Mouse (Mus musculus): ENCODE data around the gene Greb1. TPM values are rescaled to one million over a fixed set of nuclear protein-coding genes. Genes with fewer than 3 reads are reported as not detected.
A peak's percentile ranks its signal among the peaks of the same experiment; 100 is the strongest.
"Not testable (repeated sequence)": the region's sequence is repeated elsewhere in the genome, so short reads cannot be mapped to it uniquely, and the experiment has no call there.

Gene Greb1
- total RNA-seq, 2 experiments from 2014 or later, result 0.55 to 0.74 TPM

DNA sequence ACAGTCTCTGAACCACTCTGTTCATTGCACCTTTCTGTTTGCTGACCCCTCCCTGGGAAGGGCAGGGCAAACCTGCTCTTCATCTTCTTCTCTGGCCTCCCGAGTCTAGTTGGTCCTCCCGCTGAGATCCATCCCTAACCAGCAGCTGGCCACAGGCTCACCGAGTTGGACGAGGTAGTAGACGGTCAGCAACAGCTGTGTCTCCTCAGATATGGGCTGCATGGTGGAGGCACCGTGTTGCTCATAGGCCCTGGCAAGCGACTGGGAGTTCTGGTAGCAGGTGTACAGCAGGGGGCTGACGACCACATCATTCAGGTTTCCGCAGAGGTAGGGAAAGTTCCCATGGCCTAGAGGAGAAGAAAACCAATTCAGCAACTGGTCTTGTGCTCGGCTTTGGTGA lies 86.1 kb downstream of the Greb1 start:
- DNase-seq, result no peak
- intact Hi-C loops (cut with DNase I), result loop anchor here (5.0 kb wide), 2 partner anchors 147 to 298 kb away; partner anchors contain the start of gene 2410004P03Rik

DNA sequence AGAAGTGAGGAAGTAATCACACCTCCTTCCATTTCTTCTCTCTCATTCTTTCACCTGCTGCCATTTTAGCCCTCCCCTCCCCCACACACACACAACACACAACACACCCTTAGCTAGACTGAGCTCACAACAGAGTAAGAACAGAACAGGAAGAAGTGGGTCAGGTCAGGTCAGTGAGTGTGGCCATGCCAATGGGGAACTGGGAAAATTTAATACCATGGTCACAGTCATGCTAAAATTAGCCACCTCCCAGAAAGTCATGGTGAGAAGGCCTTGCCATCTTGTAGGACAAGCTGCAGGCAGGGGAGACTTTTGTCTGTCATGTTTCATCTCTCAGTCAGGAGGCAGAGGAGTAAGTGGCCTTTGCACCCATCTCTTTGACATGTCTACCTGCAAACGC lies 102.0 kb downstream of the Greb1 start:
- peak in 1 of 2 experiments; percentile 10 for DNase-seq
- intact Hi-C loops (cut with DNase I), result no loop called here

DNA sequence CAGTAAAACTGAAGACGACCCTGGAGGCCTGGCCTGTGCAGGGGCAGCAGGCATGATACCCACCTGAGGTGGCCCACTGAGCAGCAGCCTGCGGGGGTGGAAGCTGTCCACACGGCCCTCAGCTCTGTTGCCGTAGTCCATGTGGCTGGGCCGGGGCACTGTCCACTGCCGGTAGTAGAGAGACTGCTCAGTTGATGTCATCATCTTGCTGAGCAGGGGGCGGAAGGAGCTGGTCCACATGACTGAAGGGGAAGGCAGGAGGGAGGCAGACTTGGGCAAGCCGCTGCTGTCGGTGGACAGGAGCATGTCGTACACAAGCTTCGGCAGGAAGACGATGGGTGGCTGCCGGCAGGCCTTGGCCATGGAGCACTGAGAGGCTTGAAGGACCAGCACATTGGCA lies 104.5 kb downstream of the Greb1 start:
- DNase-seq, result no peak
- intact Hi-C loops (cut with DNase I), result no loop called here

DNA sequence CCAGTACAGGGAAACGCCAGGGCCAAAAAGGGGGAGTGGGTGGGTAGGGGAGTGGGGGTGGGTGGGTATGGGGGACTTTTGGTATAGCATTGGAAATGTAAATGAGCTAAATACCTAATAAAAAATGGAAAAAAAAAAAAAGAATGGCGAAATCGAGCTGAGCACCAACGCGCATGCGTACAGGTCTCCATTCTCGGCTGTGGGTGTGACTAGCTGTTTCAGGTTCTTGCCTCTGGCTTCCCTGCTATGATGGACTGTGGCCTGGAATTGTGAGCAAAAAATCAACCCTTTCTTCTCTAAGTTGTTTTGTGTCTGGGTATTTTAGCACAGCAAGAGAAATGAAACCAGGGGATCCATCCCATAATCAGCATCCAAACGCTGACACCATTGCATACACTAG lies 105.4 kb downstream of the Greb1 start:
- intact Hi-C loops (cut with DNase I); DNase-seq: not testable (repeated sequence)

DNA sequence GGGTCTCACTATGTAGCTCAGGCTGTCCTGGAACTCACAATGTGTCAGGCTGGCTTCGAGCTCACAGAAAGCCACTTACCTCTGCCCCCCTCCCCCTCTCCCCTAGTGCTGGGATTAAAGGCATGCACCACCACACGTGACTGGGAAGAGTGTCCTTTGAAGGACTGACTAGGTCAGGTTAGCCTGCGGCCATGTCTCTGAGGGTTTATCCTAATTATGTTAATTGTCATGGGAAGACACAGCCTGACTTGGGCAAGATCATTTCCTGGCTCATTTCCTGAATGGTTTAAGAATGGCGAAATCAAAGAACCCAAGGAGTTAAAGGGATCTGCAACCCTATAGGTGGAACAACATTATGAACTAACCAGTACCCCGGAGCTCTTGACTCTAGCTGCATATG lies 105.9 kb downstream of the Greb1 start:
- intact Hi-C loops (cut with DNase I), result no loop called here
- DNase-seq, result no peak

DNA sequence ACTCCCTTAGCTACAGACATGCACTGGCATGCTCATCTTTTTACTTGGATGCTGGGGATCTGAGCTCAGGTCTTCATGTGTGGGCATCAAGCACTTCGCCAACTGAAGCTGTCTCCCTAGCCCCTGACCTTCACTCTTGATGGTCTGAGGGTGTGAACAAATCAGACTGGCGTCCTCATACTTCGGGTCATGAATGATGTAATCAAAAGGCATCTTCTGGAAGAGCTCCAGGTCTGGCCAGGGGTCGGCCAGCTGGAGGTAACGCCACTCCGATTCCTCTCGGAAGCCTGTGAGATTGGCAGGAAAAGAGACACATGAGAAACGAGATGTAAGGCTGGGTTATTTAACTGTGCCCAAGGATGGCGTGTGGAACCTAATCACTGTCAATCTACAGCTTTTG lies 110.1 kb downstream of the Greb1 start:
- peak in 1 of 2 experiments; percentile 8 for DNase-seq
- intact Hi-C loops (cut with DNase I), result no loop called here

DNA sequence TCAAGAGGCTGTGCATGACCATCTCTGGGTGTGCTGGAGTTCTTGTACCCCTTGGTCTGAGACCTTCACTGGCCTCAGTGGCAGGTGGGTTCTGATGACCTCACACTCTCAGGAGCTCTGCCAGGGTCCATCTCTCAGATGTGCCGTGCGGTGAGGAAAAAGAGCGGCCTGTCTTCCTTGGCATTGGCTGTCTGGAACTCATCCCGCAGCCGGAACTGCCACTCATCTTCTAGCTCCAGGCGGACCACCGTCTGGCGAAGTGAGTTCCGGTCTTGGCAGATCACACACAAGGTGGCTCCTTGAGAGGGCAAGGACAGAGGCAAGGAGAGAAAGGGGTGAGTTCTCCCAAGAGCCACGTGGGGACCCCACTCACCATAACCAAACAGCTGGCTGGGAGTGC lies 128.4 kb downstream of the Greb1 start:
- DNase-seq, result no peak
- intact Hi-C loops (cut with DNase I), result no loop called here

DNA sequence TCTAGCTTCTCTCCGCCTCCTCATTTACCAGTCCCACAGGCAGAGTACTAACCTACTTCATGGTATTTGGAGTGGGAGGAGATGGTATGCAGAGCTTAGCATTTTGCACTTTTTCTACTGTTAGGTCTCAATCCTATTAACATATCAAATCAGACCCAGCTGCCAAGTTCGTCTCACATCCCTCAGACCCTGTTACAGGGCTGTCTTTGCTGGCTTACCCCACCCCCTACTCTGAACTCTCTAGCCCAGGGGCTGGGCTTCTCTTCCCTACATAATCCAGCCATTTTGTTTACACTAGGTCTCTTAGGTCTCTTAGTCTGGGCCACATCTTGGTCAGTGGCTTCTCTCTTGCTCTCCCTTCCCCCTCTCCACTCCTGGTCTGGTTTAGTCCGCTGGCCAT lies 131.5 kb downstream of the Greb1 start:
- DNase-seq, result no peak
- intact Hi-C loops (cut with DNase I), result loop anchor here (5.0 kb wide), 1 partner anchor 83 kb away; no protein-coding TSS in a partner anchor

DNA sequence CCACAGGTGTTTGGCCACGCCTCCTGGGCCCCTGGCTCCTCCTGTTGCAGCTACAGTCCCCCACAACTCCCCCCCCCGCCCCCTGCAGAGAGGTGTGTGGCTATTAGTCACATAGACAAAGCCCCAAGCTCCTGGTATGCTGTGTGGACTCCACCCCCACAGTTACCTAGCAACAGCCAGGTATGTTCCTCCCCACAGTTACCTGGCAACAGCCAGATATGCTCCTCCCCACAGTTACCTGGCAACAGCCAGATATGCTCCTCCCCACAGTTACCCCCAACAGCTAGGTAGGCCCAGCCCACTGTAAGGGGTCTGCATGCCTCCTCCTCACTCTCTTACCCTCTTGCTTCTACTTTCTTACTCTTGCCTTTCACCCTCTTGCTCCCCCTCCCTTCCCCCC lies 135.7 kb downstream of the Greb1 start:
- no peak for DNase-seq

DNA sequence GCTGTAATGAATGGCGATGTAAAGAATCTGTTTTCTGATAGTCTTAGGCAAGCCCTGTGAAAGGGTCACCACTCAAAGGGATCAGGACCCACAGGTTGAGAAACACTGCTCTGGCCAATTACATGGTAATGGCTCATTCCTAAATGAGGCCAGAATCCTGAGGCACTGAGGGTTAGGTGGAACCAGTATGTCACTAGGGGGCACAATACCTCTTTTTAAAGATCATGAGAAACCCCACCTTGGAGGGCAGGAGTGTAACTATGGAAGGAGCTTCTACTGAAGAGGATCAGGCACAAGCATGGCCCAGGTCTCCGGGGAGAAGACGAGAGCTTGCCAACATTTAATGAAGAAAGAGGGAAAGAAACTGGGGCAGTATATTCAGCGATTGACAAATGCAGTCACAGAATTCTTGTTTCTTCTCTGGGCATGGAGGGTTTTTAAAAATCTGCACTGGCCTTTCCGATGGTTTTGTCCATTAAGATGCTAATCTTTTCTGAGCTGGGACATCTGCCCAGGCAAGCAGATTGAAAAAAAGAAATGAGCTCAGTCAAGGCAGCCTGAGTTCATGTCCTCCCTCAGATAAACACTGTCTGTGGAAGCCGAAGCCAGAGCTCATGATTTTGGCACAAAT lies 137.6 kb downstream of the Greb1 start:
- DNase-seq, result no peak
- intact Hi-C loops (cut with DNase I), result loop anchor here (5.0 kb wide), 1 partner anchor 144 kb away; no protein-coding TSS in a partner anchor

More for the DNA sequence above, 135.7 kb downstream of the Greb1 start:
- intact Hi-C loops (cut with DNase I), result loop anchor here (5.0 kb wide), 1 partner anchor 87 kb away; no protein-coding TSS in a partner anchor

DNA sequence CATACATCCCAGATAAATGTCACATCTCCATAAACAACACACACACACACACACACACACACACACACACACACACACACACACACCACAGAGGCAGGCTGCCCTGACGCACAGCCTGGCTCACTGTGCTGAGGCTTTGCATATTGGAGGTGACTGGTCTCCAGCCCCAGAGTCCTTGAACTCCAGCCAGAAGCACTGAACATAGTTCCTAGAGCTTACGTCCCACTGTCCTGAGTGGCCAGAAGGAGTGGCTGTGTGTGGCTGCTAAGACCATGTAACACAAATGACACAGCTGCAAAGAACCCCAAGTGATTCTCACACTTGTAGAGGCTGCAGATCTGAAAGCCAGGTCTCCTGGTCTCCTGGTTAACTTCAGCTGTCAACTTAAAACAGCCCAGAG lies 138.8 kb downstream of the Greb1 start:
- DNase-seq, result no peak
- intact Hi-C loops (cut with DNase I), result loop anchor here (5.0 kb wide), 1 partner anchor 145 kb away; no protein-coding TSS in a partner anchor

DNA sequence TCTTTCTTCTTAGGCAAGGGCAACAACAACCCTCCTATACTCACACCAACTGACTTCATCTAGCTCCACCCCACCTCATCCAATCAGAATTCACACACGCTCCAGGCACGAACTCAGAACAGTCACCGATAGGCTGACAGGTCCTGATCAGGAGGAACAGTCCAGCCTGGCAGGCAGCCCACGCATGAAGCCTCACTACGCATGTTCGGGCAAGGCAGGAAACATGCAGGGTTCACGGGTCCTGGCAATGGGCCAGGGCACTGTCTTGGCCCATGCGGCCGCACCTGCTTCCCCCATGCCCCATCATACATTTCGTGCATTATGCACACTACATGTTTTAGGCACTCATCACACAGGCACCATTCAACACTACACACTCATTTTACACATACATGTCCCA lies 139.2 kb downstream of the Greb1 start:
- DNase-seq, result no peak
- intact Hi-C loops (cut with DNase I), result loop anchor here (5.0 kb wide), 1 partner anchor 146 kb away; no protein-coding TSS in a partner anchor

DNA sequence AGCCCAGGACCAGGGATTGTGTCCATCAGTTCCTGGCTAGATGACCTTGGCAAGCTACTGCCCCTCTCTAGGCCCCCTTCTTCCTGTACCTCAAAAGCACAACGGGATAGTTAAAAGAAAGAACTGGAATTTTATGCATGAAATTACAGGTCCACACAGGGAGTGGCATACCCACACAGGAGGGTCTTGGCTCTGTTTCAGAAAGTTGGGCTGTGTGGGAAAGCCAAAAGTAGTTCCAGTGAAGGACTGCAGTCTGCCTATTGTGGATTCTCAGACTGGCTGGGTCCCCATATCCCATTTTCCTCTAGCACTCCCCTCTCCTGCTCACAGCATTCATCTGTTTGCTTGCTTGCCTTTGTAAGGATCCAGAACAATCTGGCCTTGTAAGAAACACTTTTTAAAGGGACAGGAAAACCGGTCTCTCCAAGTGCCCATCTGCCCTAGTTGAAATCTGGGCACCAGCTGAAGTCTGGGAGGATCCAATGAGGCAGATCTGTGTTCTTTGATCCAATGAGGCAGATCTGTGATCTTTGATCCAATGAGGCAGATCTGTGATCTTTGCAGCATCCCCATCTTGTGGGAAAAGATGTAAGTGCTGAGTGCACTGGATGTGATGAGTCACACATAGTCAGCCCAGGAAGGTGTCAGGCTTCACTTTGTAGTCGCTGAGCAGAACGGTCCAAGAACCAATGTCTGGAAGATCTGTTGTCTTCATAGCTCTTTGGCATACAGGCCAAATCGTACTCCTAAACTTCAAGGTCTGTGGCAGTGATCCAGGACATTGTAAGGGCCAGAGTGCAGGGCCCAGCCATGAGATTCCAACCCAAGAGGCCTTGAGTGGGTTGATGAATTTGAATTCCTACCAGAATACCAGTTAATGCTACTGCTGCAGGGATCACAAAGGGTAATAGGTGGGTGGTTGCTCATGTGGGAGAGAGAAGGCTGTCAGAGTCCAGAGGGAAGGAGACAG lies 143.5 kb downstream of the Greb1 start:
- intact Hi-C loops (cut with DNase I), result loop anchor here (2.0 kb wide), 1 partner anchor 88 kb away; no protein-coding TSS in a partner anchor
- no peak for DNase-seq

DNA sequence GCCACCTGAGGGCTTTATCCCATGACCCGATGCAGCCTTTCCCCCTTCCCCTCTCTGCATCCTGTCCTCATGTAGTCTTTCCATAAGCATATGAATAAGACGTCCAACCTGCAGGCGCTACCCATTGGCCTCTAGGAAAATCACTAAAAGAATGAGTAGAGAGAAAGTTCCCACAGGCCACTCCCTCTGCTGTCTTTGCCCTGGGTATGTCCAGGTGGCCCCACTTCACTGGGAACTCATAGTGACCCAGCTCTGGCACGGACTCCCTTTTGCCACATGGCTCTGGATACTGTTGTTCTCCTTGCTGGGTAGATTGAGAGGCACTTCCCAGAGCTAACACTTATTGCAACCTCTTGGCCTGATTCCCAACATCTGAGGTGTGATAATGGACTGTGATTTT lies 145.1 kb downstream of the Greb1 start:
- intact Hi-C loops (cut with DNase I), result loop anchor here (2.0 kb wide), 1 partner anchor 87 kb away; no protein-coding TSS in a partner anchor
- DNase-seq, result no peak

DNA sequence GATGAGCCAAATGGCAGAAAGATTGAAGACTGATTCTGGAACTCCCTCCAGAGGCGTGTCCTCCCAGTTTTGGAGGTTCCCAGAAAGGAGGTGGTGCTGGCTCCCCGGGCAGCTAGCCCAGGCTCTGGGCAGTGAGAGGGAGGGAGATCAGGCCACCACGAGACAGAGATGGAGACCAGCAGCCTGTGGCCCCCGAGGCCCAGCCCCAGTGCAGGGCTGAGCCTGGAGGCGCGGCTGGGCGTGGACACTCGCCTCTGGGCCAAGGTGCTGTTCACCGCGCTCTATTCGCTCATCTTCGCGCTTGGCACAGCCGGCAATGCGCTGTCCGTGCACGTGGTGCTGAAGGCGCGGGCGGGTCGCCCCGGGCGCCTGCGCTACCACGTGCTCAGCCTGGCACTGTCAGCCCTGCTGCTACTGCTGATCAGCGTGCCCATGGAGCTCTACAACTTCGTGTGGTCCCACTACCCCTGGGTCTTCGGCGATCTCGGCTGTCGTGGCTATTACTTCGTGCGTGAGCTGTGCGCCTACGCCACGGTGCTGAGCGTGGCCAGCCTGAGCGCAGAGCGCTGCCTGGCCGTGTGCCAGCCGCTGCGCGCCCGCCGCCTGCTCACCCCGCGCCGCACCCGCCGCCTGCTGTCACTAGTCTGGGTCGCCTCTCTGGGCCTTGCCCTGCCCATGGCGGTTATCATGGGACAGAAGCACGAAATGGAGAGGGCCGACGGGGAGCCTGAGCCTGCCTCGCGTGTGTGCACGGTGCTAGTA lies 147.2 kb downstream of the Greb1 start, which contains the start of gene Ntsr2:
TSS of gene Ntsr2 (plus strand) at position 51 of the 762 bp plus-strand sequence.
- intact Hi-C loops (cut with DNase I), result no loop called here

DNA sequence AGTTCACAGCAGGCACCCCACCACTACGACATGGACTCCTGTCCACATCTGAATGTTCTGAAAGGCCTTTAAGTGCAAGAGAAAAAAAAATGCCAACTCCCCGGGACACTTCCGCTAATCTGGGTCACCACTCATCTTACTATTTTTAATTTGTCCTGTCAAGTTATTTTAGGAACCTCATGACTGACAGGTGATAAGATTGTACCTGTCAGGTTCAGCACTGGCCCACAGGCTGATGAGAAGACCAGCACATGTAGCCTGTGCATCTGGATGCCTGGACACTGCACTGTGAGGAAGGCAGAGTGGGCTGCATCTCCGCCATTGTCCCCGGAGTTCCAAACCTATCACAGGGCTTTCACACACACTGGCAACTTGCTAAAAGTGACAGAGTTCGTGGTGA lies 150.9 kb downstream of the Greb1 start:
- intact Hi-C loops (cut with DNase I), result no loop called here
- peak in 1 of 2 experiments; percentile 58 for DNase-seq

More for the DNA sequence above, 147.2 kb downstream of the Greb1 start, which contains the start of gene Ntsr2:
- DNase-seq, result peak; percentile 89 to 91

DNA sequence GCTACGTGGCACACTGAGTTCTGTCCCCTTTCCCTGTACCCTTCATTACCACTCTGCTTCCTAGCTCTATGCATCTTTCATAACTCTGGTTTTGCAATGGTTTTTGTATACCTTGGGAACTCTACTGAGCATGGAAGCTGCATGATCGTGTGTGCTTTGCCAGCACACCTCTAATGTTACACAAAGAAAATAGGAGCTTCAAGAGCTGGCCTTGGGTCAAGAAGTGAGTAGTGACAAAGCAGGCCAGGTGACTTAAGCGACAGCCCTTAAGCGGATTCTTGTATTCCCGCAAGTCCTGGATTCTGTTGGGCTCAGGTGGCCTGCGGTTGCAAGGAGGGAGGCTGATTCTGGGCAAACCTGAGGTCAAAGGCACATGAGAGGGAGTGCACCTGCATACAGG lies 152.4 kb downstream of the Greb1 start:
- intact Hi-C loops (cut with DNase I), result no loop called here
- no peak for DNase-seq

DNA sequence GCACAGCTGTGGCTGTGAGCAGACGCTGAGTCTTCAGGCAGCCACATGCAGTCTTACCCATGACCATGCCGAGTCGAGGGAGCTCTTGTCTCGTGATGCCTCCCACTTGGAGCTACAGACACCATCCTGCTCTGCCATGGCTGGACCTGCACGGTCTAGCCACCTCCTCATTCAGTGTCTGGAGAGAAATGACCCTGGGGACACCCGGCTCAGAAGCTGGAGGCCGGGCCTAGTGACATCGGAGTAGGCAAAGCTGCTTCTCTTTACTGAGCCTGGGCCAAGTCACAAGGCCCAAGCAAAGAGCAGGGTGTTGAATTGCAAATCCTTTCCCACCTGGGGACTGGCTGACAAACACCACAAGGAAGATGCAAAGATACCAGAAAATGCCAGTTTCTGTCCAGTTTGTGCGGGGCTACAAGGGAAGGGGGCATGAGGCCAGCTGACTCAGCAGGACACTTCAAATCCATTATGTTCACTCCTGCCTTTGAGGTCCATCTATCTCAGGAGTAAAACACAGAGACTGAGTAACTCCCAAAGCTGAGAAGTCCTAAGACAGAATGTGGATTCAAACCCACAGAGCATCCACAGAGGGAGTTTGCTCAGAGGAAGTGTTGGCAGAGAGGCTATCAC lies 153.8 kb downstream of the Greb1 start:
- intact Hi-C loops (cut with DNase I), result no loop called here
- peak in 1 of 2 experiments; percentile 61 for DNase-seq

DNA sequence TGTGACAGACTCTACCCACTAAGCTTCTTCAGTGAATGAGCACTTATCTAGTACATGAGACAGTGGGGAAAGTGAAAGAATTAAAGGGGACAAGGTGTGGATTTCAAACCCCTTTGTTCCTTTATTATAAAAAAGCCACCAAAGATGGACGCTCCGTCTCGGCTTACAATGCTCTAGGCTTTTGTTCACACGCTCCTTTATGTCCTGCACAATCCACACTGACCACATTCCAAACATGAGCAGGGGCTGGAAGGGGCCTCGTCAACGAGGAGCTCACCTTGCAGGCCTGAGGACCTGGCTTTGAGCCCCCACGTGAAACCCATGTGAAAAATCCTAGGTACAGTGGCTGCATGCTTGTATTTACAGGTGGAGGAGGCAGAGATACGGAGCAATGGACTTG lies 156.0 kb downstream of the Greb1 start:
- no peak for DNase-seq
- intact Hi-C loops (cut with DNase I), result no loop called here

Data from heart, postnatal 10 days (tissue).